Mouse (Mus musculus) layer of hippocampus, postnatal 25 days (tissue): ENCODE data around the gene Slpi. TPM values are rescaled to one million over a fixed set of nuclear protein-coding genes. Genes with fewer than 3 reads are reported as not detected.

Experiments used
- DNase-seq, 2 experiments: peaks; one replicate each; pipeline ENCODE4 v3.0.0; 2022; ENCODE audit warnings: mixed read lengths in 2 of 2, low spot score in 1 of 2; ENCODE audit errors: extremely low spot score in 1 of 2
- total RNA-seq, 2 experiments: library from RNA; stranded (reverse); gene quantifications; 2 replicates each; pipeline ENCODE4 v1.2.3; 2021

The Slpi gene
- total RNA-seq, 2 experiments from 2014 or later = 0.59 to 0.68 TPM

GRCm38 (mm10) chr2:164421979-164422378 lies 33.1 kb upstream of the Slpi start:
- no peak for DNase-seq

GRCm38 (mm10) chr2:164421306-164421705 lies 32.4 kb upstream of the Slpi start:
- DNase-seq = no peak

GRCm38 (mm10) chr2:164419489-164419888 lies 30.6 kb upstream of the Slpi start:
- DNase-seq = no peak

DNA sequence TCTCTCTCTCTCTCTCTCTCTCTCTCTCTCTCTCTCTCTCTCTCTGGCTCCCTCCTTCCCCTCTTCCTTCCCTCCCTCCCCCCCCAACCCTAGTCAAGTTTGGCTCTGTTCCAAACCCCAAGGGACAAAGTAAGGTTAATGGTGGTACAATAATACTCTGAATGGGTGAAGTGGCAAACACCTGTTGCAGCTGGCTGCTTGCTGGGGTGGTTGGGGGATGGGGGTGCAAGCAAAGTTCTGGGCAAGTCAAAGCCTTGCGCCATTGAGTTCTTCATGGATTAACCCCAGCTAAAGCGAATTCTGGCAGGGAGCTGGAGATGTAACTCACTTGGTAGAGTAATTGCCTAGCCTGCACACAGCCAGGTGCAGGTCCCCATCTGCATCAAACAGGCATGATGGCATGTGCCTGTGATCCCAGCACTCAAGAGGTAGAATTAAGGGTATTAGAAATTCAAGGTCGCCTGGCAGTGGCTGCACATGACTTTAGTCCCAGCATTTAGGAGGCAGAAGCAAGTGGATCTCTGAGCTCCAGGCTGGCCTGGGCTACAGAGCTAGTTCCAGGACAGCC lies 29.5 kb upstream of the Slpi start:
- DNase-seq = no peak

- DNase-seq = peak in 1 of 2 experiments; percentile 62
These were observed 28.3 kb upstream of the Slpi start for GRCm38 (mm10) chr2:164417198-164417597.

DNA sequence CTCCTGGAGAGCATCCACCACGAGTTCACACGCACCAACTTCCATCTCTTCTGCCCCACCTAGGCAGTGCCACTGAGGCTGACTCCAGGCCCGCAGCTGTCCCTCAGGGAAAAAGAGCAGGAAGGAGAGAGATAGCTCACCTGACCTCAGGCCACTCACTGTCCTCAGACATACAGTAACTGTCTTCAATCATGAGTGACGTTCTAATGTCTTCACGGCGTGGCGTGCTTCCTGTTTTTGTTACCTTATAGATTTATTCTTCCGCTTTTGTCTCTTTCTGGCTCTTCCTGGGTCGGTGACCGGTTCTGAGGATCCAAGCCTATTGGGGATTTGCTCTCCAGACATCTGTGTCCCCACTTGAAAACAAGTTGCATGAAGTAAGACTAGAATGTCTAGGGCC lies 25.7 kb upstream of the Slpi start:
- DNase-seq = no peak

DNA sequence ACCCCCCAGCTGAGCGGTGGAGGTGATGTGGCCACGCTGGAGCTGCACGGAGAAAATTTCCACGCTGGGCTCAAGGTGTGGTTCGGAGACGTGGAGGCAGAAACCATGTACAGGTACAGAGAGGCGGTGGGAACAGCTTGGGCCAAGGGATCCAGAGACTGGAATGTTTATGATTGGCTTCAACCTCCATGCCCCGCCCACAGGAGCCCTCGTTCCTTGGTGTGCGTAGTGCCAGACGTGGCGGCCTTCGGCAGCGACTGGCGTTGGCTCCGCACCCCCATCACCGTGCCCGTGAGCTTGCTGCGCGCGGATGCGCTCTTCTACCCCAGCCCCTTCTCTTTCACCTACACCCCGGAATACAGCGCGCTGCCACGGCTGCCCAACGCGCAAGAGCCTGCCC lies 25.3 kb upstream of the Slpi start:
- DNase-seq = no peak

DNA sequence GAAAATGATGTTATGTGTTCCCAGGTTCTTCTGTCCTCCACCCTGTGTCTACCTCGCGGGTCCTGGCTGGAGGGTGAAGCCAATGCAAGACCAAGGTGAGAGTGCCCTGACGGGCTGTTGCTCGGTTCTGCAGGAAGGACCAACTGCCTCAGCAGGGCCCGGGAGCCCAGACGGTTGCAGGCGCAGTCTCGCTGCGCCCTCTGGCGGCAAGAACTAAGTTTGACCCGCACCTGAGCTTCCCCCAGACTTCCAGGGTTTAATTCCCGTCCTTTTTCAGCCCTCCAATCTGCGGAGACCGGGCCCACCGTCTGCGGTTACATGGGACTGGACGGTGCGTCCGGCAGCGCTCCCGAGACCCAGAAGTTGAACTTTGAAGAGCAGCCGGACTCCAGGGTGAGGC lies 18.8 kb upstream of the Slpi start:
- peak; percentile 63 to 77 for DNase-seq

- DNase-seq = no peak
These were observed 16.6 kb upstream of the Slpi start for GRCm38 (mm10) chr2:164405519-164405918.

GRCm38 (mm10) chr2:164405060-164405459 lies 16.2 kb upstream of the Slpi start, which contains the start of gene Matn4:
TSS of gene Matn4 (minus strand) at chr2:164405160.
- no peak for DNase-seq

DNA sequence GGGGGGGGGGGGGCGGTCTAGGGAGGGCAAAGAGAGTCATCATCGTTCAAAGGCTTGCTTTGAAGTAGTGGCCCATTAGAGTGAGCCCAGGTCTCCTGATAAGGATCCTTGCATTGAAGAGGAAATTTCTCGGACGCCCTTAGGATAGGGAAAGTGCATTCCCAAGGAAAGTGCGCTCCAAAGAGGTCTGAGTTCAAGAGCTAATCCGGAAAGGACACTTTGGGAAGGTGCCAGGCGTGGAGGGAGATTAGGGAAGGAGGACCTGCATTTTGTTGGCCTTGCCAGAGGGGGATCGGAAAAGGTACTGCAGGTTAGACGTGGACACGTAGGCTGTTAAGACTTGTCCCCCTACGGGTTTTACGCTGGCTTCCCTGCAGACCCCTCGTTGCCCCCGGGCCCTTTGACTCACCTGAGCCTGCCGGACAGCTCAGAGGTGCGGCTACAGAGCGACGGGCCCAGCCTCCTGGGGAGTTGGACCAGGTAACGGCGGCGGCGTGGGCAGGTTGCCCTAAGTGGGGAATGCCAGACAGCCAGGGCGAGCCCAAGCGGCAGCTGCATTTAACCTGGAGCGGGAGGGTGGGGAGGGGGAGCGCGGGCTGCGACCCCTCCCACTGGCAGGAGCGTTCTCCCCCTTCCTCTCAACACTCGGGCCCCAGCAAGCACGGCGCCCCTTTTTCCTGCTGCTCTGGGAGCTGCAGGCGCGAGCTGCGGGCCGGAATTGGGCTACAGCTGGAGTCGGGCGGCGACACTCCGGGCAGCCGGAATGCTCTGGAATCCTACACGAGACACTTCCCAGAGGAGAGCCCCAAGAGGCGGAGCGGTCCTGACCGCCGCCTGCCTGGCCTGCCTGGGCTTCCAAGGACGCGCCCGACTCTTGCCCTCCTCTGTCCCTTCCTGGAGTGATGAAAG lies 15.4 kb upstream of the Slpi start:
- DNase-seq = no peak

DNA sequence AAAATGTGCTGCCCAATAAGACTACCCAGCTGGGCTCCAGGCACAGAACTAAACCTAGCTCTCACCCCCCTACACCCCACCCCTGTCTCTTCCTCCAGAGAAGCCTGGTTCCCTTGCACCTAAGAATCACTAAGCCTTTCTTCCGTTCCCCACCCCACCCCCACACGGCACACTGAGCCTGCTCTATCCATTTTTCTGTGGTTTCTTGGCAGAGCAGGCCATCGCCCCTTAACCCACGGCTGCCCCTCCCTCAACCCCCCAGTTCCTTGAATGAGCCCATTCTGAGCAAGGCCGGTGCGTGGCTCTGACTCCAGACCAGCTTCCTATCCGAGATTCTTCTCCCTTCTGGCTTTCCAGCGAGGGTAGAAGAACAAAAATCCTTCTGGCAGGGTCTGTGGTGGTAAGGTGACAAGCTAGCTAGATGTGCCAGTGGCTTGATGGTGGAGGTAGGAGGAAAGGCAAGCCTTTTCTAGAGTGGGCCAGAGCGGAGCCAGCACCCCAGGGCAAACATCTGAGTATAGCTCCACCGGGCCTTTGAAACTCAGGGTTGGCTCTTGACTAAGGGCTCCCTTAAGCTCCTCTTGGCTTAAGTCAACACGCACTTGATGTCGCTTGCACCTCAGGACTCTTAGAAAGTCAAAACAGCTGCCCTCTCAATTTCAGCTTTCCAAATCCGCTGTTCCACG lies 14.6 kb upstream of the Slpi start:
- DNase-seq = no peak

DNA sequence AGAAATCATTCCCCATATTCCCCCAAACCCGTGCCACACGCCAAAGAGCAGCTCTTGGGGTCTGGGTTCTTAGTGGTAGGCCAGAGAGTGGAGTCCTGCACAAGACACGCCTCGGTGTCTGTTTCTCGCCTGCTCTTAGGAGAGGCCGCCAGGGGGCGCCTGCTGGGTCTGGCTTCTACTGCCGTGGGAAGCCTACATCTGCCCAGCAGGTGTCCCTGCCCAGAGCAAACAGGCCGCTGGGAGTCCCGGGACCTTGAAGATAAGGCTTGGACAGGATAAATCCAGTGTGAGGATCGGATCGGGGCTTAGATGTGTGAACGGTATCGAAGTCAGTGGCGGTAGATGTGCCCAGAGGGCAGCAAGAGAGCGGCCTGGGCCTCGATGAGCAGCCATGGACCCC lies 14.0 kb upstream of the Slpi start, which contains the start of gene Rbpjl:
Gene Rbpjl, plus strand, starts transcription at position 236 of the 400 bp plus-strand sequence.
- peak; percentile 39 to 75 for DNase-seq

DNA sequence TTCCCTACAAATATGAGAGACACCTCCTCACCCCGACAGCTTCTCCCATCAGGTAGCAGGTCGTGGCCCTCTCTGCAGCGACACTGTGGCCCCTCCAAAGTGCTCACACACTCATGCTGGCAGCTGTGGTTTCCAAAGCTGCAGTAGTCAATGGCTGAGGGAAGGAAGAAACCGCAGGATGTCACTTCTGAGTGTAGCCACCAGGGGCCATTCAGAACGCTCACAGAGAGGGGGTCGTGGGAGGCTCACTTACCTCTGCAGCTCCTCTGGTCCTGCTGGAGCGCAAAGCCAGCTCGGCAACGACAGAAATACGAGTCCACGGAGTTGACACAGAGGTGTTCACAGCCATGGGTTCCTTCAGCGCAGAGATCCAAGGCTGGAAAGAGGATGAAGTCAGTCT lies 8.0 kb upstream of the Slpi start:
- no peak for DNase-seq

DNA sequence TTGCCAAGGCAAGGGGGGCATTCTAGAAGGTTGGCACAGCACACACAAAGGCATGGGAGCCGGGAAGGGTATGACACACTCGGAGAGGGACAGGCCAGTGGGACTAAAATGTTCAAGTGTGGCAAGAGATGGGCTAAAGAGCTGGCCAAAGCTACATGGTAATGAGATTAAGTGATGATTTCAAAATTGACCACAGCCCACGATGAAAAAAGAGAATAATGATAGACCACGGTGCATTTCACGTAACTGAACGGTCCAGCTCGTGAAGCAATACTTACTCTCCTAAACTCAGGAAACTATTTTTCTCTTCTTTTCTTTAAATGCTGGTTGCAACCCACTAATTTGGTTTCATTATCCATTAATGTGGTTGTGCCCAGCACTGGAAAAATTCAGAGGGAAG lies 7.2 kb upstream of the Slpi start:
- DNase-seq = no peak

DNA sequence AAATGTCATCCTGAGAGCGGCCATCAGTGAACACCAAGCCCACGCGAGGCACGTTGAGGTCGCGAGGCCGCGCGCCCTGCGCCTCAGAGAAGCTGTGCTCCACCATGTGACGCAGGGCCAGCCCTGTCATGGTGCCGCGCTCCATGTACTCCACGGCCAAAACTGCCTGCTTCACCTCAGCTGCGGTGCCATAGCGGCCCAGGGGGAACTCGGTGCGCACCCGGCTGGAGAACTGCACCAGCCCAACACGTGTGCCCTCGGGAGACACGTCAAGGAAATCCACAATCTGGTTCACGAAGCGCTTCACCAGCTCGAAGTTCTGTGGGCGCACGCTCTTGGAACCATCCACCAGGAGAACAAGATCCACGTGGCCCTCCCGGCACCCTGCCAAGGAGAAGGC lies 4.2 kb upstream of the Slpi start:
- no peak for DNase-seq

DNA sequence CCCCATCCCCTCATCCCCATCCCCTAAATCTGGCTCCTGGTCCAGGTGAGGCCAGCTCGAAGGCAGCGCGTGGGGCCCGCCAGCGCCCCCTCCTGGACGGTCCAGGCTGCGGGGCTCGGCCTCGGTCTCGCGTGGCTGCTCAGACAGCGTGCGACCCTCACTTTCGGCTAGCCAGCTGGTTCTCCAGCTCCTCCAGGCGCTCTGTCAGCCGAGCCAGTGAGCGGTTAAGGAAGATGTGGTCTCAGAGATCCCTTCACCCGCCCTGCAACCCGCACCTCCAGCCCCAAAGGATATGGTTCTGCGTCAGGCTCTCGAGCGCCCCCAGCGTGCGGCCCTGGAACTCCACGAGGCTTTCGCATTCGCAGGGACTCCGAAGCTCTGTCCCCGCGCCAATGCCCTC lies 604 bp upstream of the Slpi start:
- DNase-seq = peak; percentile 90 to 96

- peak; percentile 39 to 71 for DNase-seq
These were observed 1.9 kb downstream of the Slpi start for GRCm38 (mm10) chr2:164386953-164387352.

DNA sequence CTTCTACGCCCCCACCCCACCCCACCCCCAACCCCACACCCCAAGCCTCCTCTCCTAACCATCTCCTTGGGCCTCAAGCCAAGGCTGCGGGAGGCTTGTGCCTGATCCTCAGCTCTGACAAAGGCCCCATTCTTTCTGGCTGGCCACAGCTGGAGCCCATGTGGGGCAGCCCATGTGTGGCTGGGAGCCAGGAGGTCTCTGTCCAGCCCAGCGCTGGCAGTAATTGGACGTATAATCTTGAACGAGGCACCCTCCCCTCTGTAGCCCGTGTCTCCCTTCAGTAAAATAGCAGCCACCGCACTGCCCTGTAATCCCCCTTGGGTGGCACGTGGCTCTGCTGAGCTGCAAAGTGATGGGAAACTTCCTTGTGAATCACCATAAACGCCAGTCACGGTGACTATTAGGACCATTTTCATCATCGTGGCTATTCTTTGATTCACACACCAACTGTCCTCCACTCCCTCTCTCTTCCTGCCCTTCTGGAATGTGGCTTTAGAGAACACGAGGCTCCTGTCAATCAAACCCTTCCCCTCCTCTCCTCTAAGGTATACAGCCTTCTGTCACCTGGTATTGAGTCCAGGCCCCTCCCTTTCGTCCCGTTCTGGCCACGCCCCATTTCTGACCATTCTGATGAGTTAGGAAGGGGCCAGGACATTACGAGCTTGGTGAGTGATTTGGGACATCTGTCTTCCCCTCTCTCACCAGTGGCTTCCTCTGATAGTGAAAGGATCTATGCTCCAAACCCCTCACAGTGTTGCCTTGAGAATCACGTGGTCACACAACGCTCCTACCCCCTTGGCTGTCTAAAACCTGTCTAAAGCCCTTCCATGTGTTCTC lies 2.8 kb downstream of the Slpi start:
- no peak for DNase-seq

GRCm38 (mm10) chr2:164383656-164384399 lies 5.1 kb downstream of the Slpi start:
- DNase-seq = no peak
